Mouse (Mus musculus) yolk sac, embryonic 10.5 days (tissue): ENCODE measurements around the gene Mpdz.

Experiments used
- DNase-seq: peaks from one replicate; pipeline ENCODE4 v3.0.0-alpha.2; 2017; ENCODE audit warnings: low spot score

Mpdz gene

DNA sequence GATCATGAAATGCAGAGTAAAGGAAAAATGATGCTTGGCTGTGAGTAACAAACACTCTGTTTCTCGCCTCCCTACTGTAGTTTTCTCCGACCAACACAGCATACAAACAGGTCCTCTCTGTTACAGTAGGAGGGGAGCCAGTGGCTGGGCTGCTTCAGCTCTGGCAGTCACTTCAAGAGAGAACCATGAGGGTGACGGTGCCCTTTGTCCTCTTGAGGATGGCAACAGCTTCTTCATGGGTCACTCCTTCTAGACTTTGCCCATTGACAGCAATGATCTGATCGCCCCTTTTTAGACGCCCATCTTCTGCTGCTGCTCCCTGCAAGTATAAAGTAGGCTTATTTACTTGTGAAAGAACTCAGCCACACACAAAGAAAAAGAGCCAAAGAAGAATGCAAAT is 163.2 kb downstream of the Mpdz start:
- no peak for DNase-seq

GRCm38 (mm10) chr4:81275957-81276715 is 166.5 kb downstream of the Mpdz start:
- DNase-seq: peak; percentile 29

DNA sequence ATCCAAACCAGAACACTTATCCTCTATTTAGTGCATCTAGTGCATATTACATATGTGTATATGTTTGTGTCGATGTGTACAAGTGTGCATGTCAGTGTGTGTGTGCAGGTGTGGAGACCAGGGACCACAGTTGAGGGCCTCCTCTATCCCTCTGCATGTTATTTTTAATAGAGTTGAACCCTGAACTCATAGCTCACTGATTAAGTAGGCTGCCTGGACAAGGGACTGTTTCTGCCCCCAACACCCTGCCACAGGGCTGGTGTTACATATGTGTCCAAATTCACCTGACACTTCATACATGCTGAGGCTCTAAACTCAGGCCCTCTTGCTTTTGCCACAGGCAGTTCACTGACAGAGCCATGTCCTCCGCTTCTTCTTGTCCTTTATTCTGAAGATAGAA is 169.5 kb downstream of the Mpdz start:
- no peak for DNase-seq

DNA sequence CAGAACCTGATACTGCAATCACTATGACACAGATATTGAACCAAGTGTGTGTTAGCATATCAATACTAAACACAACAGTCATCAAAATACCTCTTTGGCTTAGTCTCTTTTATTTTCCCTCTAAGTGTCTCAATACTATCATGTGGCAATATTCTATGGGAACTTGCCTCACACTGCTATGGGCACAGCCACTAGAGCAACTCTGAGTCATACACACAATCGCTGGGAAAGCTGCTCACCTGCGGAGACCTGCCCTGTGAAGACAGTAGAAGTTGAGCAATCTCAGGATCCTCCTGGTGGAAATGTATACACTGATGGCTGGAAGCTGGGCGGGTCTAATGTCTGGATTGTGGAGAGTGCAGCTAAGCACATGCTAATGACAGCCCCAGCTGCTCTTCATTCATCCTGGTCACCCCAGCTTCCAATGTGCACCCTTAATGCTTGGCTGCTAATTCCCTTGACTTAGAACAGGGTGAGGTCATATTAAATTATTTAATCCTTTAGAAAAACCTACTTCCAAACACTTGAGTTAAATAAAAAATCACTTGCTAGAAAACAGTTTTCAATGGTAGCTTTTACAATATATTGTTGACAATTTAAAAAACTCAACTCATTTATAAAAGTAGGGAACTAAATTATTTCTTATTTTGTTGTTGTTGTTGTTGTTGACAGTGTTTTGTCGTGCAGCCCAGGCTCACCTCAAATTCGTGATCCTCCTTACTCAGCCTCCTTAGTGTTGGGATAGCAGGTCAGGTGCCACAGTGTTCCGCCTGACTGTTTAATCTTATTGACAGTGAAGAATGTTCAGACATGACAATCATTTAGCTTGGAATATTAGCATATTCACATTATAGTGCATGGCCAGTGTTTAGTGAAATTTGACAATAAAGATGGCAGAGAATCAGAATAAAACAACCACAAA is 189.5 kb downstream of the Mpdz start:
- no peak for DNase-seq

- no peak for DNase-seq
Measured at GRCm38 (mm10) chr4:81252334-81252733, 190.3 kb downstream of the Mpdz start.

DNA sequence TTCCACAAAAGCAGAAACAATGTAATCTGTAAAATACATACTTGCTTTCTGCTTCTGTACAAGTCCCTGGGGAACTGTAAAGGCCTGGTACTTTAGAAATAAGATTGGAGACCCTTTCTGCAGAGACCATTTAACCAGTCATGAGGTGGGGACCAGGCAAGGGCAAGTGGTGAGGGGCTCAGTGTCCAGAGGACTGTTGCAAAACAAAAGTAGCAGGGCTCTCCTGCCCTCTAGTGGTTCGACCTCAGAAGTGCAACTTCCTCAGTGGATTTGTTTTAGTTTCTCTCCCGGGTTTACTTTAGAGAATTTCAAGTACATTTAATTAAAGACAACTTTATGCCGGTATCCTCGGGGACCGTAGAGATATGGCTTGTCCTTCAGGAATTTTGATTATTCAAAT is 190.7 kb downstream of the Mpdz start:
- DNase-seq: peak; percentile 17

- no peak for DNase-seq
Measured at GRCm38 (mm10) chr4:81249245-81249644, 193.4 kb downstream of the Mpdz start.

DNA sequence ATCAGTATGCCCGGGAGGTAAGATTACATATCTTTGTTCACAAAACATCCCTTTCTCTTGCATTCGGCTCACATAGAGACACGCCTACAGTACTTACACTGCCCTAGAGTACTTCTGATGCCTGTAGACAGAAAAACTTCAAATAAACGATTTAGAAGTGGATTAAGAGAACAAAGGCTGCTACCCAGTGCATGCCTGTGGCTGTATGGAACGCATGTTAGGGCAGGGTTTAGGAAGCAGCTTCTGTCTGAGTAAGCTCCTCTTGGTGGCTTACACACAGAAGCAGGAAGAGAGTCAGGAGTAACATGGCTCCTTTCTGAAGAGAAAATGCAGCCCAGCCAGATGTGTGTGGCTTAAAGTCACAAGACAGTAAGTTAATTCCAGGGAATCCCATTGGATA is 206.4 kb downstream of the Mpdz start:
- no peak for DNase-seq
